Comparison of ENCODE assay signal across 25 mouse cellular contexts in the genomic region with DNA sequence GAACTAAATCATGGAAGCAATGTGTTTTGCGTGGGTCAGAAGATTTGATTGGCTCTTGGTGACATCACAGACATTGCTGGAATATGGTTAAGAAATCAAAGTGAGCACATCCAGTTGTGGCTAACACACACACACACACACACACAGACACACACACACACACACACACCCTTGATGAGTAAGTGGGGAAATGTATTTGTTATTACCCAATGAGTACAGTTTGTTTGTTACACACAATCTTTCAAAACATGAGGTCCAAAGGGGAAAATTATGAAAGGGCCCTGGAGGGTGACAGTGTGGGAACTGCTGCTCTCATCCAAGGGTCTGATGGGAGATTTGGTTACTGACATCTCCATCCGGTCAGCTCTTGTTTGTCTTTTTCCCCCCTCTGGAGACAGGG.
DNase-seq lines count a peak whose midpoint lies in the region; ATAC-seq lines count a peak whose summit lies in the region.
"Had no signal": no experiment of that assay in that cellular context is flagged by ENCODE, and none has a peak within 500 bp of the region (broad histone marks: within the 10 kb centered on the region; RNA-seq: fewer than 3 reads in every experiment).

No protein-coding gene starts in this region.

- H3K4me1 ChIP-seq in midbrain, embryonic 11.5 days (ENCODE audit: control insufficient read depth, insufficient read depth, low read length): no peaks in the 10 kb centered on the region
- H3K4me1 ChIP-seq in midbrain, embryonic 14.5 days (ENCODE audit: control insufficient read depth, insufficient read depth, low read length): no peaks in the 10 kb centered on the region
- peaks cover 2% of the 10 kb centered on the region; the same call in 1 of the 2 replicates for H3K4me1 ChIP-seq in lung, embryonic 16.5 days (replicated peaks; ENCODE audit: control insufficient read depth, insufficient read depth, low read length)
- H3K4me1 ChIP-seq in forebrain, embryonic 10.5 days: no peaks in the 10 kb centered on the region
- H3K4me1 ChIP-seq: embryonic facial prominence, embryonic 12.5 days; forebrain, embryonic 13.5 days; hindbrain, embryonic 15.5 days; megakaryocyte, embryonic 14.5 days had no signal

- WGBS in midbrain, embryonic 11.5 days: 93% methylated on average over 2 of the region's 2 CpGs
- 95% methylated on average over 2 of the region's 2 CpGs for WGBS in midbrain, embryonic 14.5 days
- WGBS in lung, embryonic 16.5 days: 79% methylated on average over 2 of the region's 2 CpGs
- 90% methylated on average over 2 of the region's 2 CpGs for WGBS in forebrain, embryonic 10.5 days

- H3K27me3 ChIP-seq in midbrain, embryonic 11.5 days (ENCODE audit: control insufficient read depth, insufficient read depth, low read length): no peaks in the 10 kb centered on the region
- no peaks in the 10 kb centered on the region for H3K27me3 ChIP-seq in midbrain, embryonic 14.5 days (ENCODE audit: control insufficient read depth, insufficient read depth, low read length)
- no peaks in the 10 kb centered on the region for H3K27me3 ChIP-seq in lung, embryonic 16.5 days (ENCODE audit: control insufficient read depth, insufficient read depth, low read depth, low read length)
- no peaks in the 10 kb centered on the region for H3K27me3 ChIP-seq in forebrain, embryonic 10.5 days (ENCODE audit: poor library complexity, severe bottlenecking)
- H3K27me3 ChIP-seq: embryonic facial prominence, embryonic 12.5 days; forebrain, embryonic 13.5 days; hindbrain, embryonic 15.5 days; stomach, embryonic 15.5 days had no signal

- H3K36me3 ChIP-seq in midbrain, embryonic 11.5 days (ENCODE audit: control insufficient read depth, insufficient read depth, low read length): no peaks in the 10 kb centered on the region
- H3K36me3 ChIP-seq in midbrain, embryonic 14.5 days (ENCODE audit: control insufficient read depth, insufficient read depth, low read length): no peaks in the 10 kb centered on the region
- no peaks in the 10 kb centered on the region for H3K36me3 ChIP-seq in lung, embryonic 16.5 days (ENCODE audit: control insufficient read depth, insufficient read depth, low read length)
- H3K36me3 ChIP-seq in forebrain, embryonic 10.5 days (replicated peaks): no peaks in the 10 kb centered on the region
- H3K36me3 ChIP-seq: embryonic facial prominence, embryonic 12.5 days; hindbrain, embryonic 15.5 days; stomach, embryonic 15.5 days had no signal

- no peak for ATAC-seq in midbrain, embryonic 11.5 days (ENCODE audit: low FRiP score)
- ATAC-seq in midbrain, embryonic 14.5 days (ENCODE audit: low FRiP score, low TSS enrichment): no peak
- ATAC-seq in lung, embryonic 16.5 days (ENCODE audit: low read depth): peak; percentile 56
- ATAC-seq: activated CD4-positive, CD25-positive, alpha-beta regulatory T cell, adult 4 months; forebrain, embryonic 13.5 days; midbrain, embryonic 16.5 days had no signal

- no peak overlapping the region for H3K4me3 ChIP-seq in midbrain, embryonic 11.5 days (ENCODE audit: low read depth, low read length)
- no peak overlapping the region for H3K4me3 ChIP-seq in midbrain, embryonic 14.5 days (replicated peaks; ENCODE audit: low read depth, low read length)
- no peak overlapping the region for H3K4me3 ChIP-seq in lung, embryonic 16.5 days (ENCODE audit: low read length)
- no peak overlapping the region for H3K4me3 ChIP-seq in forebrain, embryonic 10.5 days
- H3K4me3 ChIP-seq: embryonic facial prominence, embryonic 12.5 days; forebrain, embryonic 13.5 days; gastrocnemius, adult 2 months; hindbrain, embryonic 15.5 days; megakaryocyte, embryonic 14.5 days; stomach, embryonic 15.5 days had no signal

- H3K9me3 ChIP-seq in midbrain, embryonic 11.5 days (ENCODE audit: control insufficient read depth, low read length): no peaks in the 10 kb centered on the region
- H3K9me3 ChIP-seq in midbrain, embryonic 14.5 days (ENCODE audit: control insufficient read depth, low read length): no peaks in the 10 kb centered on the region
- H3K9me3 ChIP-seq in lung, embryonic 16.5 days (ENCODE audit: control insufficient read depth, low read length): no peaks in the 10 kb centered on the region
- peaks cover 14% of the 10 kb centered on the region for H3K9me3 ChIP-seq in forebrain, embryonic 10.5 days
- H3K9me3 ChIP-seq: hindbrain, embryonic 15.5 days; stomach, embryonic 15.5 days had no signal

- no peak overlapping the region for H3K9ac ChIP-seq in midbrain, embryonic 11.5 days (ENCODE audit: low read length)
- H3K9ac ChIP-seq in midbrain, embryonic 14.5 days (replicated peaks; ENCODE audit: low read length): no peak overlapping the region
- H3K9ac ChIP-seq in lung, embryonic 16.5 days (ENCODE audit: low read length): no peak overlapping the region
- H3K9ac ChIP-seq: embryonic facial prominence, embryonic 12.5 days; forebrain, embryonic 13.5 days; hindbrain, embryonic 15.5 days; liver, embryonic 14.5 days; stomach, embryonic 15.5 days had no signal

- no peak overlapping the region for H3K4me2 ChIP-seq in midbrain, embryonic 11.5 days
- no peak overlapping the region for H3K4me2 ChIP-seq in midbrain, embryonic 14.5 days (ENCODE audit: low read length)
- H3K4me2 ChIP-seq in lung, embryonic 16.5 days (ENCODE audit: low read depth, low read length): no peak overlapping the region
- H3K4me2 ChIP-seq: embryonic facial prominence, embryonic 12.5 days; forebrain, embryonic 13.5 days; heart, embryonic 11.5 days; hindbrain, embryonic 15.5 days; stomach, embryonic 15.5 days had no signal

- peak; percentile 23 for DNase-seq in midbrain, embryonic 11.5 days (ENCODE audit: low spot score, missing footprints)
- DNase-seq in midbrain, embryonic 14.5 days: no peak
- DNase-seq in lung, postnatal 4 days: peak; percentile 34 to 45
- no peak for DNase-seq in forebrain, embryonic 10.5 days (ENCODE audit: extremely low spot score, low spot score)
- DNase-seq in c-Kit-positive CD71-positive TER-119-positive erythroid progenitor cells, embryonic 14.5 days (ENCODE audit: low spot score): no peak
- DNase-seq in layer of hippocampus, adult 11-12 months (ENCODE audit: low spot score): no peak
- DNase-seq: adrenal gland, postnatal 14 days; cerebellum, adult 11 months; cerebellum, postnatal 10 days; gastrocnemius, adult 2 months; kidney, adult 8-10 months; kidney, postnatal 10 days; right cerebral cortex, adult 18-20 months; right cerebral cortex, postnatal 4 days; thymus, postnatal 25 days had no signal

- H3K27ac ChIP-seq in midbrain, embryonic 11.5 days (ENCODE audit: low read depth, low read length): no peak overlapping the region
- no peak overlapping the region for H3K27ac ChIP-seq in midbrain, embryonic 14.5 days (replicated peaks; ENCODE audit: low read depth, low read length)
- H3K27ac ChIP-seq in lung, embryonic 16.5 days (ENCODE audit: low read length): no peak overlapping the region
- no peak overlapping the region for H3K27ac ChIP-seq in forebrain, embryonic 10.5 days
- H3K27ac ChIP-seq: embryonic facial prominence, embryonic 12.5 days; forebrain, embryonic 13.5 days; gastrocnemius, adult 2 months; hindbrain, embryonic 15.5 days; liver, embryonic 14.5 days; stomach, embryonic 15.5 days had no signal

Comparison
In these comparisons a context has a peak if more than half of its experiments do, and no peak if none do; other contexts are left out.
1. DNase-seq: peak in midbrain, embryonic 11.5 days (single experiment) and lung, postnatal 4 days (2 of 2); none in midbrain, embryonic 14.5 days (single experiment), forebrain, embryonic 10.5 days (single experiment), c-Kit-positive CD71-positive TER-119-positive erythroid progenitor cells, embryonic 14.5 days (single experiment) and layer of hippocampus, adult 11-12 months (single experiment).